Mouse (Mus musculus): ENCODE measurements around the gene Tob1. TPM values are rescaled to one million over a fixed set of nuclear protein-coding genes. Genes with fewer than 3 reads are reported as not detected.

The Tob1 gene
- polyA plus RNA-seq, 2 experiments, result 7.5 to 8.3 TPM

DNA sequence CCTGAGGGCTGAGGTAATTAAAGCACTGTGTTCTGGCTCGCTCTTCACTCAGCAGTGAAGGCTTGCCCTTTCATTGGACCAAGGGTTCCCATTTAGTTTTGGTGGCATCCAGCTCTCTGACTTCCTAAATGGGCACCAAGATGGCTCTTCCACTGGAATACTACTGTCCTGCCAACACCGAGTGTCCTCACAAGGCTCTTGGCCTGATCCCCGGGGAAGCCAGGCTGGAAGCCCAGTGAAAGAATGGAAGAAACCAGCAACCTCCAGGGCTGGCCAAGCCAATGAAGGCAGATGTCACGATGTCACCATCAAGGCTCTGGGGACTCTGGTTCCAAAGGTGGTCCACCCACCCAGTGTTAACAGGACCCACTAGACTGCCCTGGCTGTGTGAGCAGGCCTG is 28.5 kb upstream of the Tob1 start:
- DNase-seq (ENCODE audit: low read depth in 3 of 3, low spot score in 3 of 3) (no peak), ATAC-seq (ENCODE audit: insufficient read depth) (no peak)
- no peak overlapping the region for H3K4me2 ChIP-seq (ENCODE audit: low read depth)
- H3K27me3 ChIP-seq (ENCODE audit: control insufficient read depth, insufficient read depth, low read length), result no peaks in the 10 kb centered on the region; the same call in 1 of the 2 replicates
- no peak overlapping the region for H3K27ac ChIP-seq
- WGBS (ENCODE audit: insufficient replicate concordance), result 76% methylated on average over 4 of the region's 4 CpGs
- no peaks in the 10 kb centered on the region for H3K36me3 ChIP-seq (replicated peaks; ENCODE audit: control insufficient read depth, insufficient read depth, low read depth)
- H3K9me3 ChIP-seq (ENCODE audit: control insufficient read depth, low read length), result no peaks in the 10 kb centered on the region
- TF ChIP-seq CTCF (IDR thresholded peaks at IDR 0.05; ENCODE audit: low read depth), result no peak
- no peak for TF ChIP-seq EP300 (IDR thresholded peaks at IDR 0.05; ENCODE audit: low read depth)
- no peak overlapping the region for H3K9ac ChIP-seq (replicated peaks)
- no peak overlapping the region for H3K4me3 ChIP-seq (ENCODE audit: insufficient read depth in 1 of 2, low read depth in 2 of 2, low read length in 2 of 2)
- peaks cover 5 to 7% of the 10 kb centered on the region in 2 experiments; a peak in 3 of 4 replicates for H3K4me1 ChIP-seq (replicated peaks; ENCODE audit: control insufficient read depth in 2 of 2, insufficient read depth in 2 of 2, low read length in 1 of 2)

DNA sequence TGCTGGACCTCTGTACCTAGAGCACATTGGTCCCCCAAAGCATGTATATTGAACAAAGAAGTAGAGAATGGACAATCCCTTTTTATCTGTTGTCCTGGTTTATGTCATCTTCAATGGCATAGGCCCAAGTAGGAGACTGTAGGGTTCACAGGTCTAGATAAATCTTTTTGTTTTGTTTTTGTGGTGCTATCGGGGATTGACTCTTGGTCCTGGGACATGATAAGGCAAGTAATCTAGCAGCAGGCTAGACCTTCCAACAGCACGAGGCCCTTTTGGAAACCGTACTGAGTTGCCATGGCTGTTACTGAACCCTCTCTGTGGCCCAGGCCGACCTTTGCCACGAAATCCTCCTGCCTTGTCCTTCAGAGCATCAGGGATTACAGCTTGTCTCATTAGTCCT is 28.1 kb upstream of the Tob1 start:
- ATAC-seq (ENCODE audit: insufficient read depth) (no peak), DNase-seq (ENCODE audit: low read depth in 3 of 3, low spot score in 3 of 3) (no peak)
- Histone ChIP-seq H3K36me3 (replicated peaks; ENCODE audit: control insufficient read depth, insufficient read depth, low read depth) (no peaks in the 10 kb centered on the region), H3K9ac (replicated peaks) (no peak overlapping the region), H3K4me3 (ENCODE audit: insufficient read depth in 1 of 2, low read depth in 2 of 2, low read length in 2 of 2) (no peak overlapping the region), H3K27me3 (ENCODE audit: control insufficient read depth, insufficient read depth, low read length) (no peaks in the 10 kb centered on the region; the same call in 1 of the 2 replicates), H3K4me1 (replicated peaks; ENCODE audit: control insufficient read depth in 2 of 2, insufficient read depth in 2 of 2, low read length in 1 of 2) (peaks cover 5 to 7% of the 10 kb centered on the region in 2 experiments; a peak in 3 of 4 replicates), H3K9me3 (ENCODE audit: control insufficient read depth, low read length) (no peaks in the 10 kb centered on the region), H3K27ac (no peak overlapping the region), H3K4me2 (ENCODE audit: low read depth) (no peak overlapping the region)
- TF ChIP-seq CTCF (IDR thresholded peaks at IDR 0.05; ENCODE audit: low read depth) (no peak), EP300 (IDR thresholded peaks at IDR 0.05; ENCODE audit: low read depth) (no peak)
- 48% methylated on average over 5 of the region's 5 CpGs for WGBS (ENCODE audit: insufficient replicate concordance)

GRCm38 (mm10) chr11:94183671-94184070 is 27.6 kb upstream of the Tob1 start:
- ATAC-seq (ENCODE audit: insufficient read depth), result no peak
- no peak for TF ChIP-seq CTCF (IDR thresholded peaks at IDR 0.05; ENCODE audit: low read depth)
- TF ChIP-seq EP300 (IDR thresholded peaks at IDR 0.05; ENCODE audit: low read depth), result no peak
- H3K9ac ChIP-seq (replicated peaks), result no peak overlapping the region
- H3K27me3 ChIP-seq (ENCODE audit: control insufficient read depth, insufficient read depth, low read length), result no peaks in the 10 kb centered on the region; the same call in 1 of the 2 replicates
- H3K36me3 ChIP-seq (replicated peaks; ENCODE audit: control insufficient read depth, insufficient read depth, low read depth), result no peaks in the 10 kb centered on the region
- no peak overlapping the region for H3K27ac ChIP-seq
- DNase-seq (ENCODE audit: low read depth in 3 of 3, low spot score in 3 of 3), result no peak
- H3K4me3 ChIP-seq (ENCODE audit: insufficient read depth in 1 of 2, low read depth in 2 of 2, low read length in 2 of 2), result no peak overlapping the region
- H3K4me1 ChIP-seq (replicated peaks; ENCODE audit: control insufficient read depth in 2 of 2, insufficient read depth in 2 of 2, low read length in 1 of 2), result peaks cover 5 to 7% of the 10 kb centered on the region in 2 experiments; a peak in 3 of 4 replicates
- no peaks in the 10 kb centered on the region for H3K9me3 ChIP-seq (ENCODE audit: control insufficient read depth, low read length)
- no peak overlapping the region for H3K4me2 ChIP-seq (ENCODE audit: low read depth)
- 41% methylated on average over 2 of the region's 2 CpGs for WGBS (ENCODE audit: insufficient replicate concordance)

DNA sequence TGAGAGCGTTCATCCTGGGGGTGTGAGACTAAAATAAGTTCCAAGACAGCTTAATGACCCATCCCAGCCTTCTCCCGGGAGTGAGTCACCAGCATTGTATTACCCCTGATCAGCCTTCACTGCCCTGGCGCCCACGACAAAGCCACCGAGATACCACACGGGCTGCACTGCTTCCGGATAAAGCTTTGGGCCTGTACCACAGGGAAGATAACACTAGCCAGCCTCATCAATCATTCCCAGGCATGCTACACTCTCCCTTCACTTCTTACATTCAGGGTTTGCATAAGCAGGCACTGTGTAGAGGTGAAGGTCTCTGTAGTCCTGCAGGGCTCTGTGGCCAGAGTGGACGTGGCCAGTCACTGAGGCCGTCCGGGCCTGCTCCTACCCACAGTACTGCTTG is 21.7 kb upstream of the Tob1 start:
- Histone ChIP-seq H3K36me3 (replicated peaks; ENCODE audit: control insufficient read depth, insufficient read depth, low read depth) (no peaks in the 10 kb centered on the region), H3K9ac (replicated peaks) (no peak overlapping the region), H3K4me1 (replicated peaks; ENCODE audit: control insufficient read depth in 2 of 2, insufficient read depth in 2 of 2, low read length in 1 of 2) (peaks cover 0 to 11% of the 10 kb centered on the region in 2 experiments; a peak in 2 of 4 replicates), H3K4me3 (ENCODE audit: insufficient read depth in 1 of 2, low read depth in 2 of 2, low read length in 2 of 2) (no peak overlapping the region), H3K27me3 (ENCODE audit: control insufficient read depth, insufficient read depth, low read length) (no peaks in the 10 kb centered on the region), H3K4me2 (ENCODE audit: low read depth) (no peak overlapping the region), H3K9me3 (ENCODE audit: control insufficient read depth, low read length) (no peaks in the 10 kb centered on the region), H3K27ac (no peak overlapping the region)
- DNase-seq (ENCODE audit: low read depth in 3 of 3, low spot score in 3 of 3), result no peak
- ATAC-seq (ENCODE audit: insufficient read depth), result peak; percentile 18; the same call in 1 of the 2 replicates
- WGBS (ENCODE audit: insufficient replicate concordance), result 20% methylated on average over 10 of the region's 10 CpGs
- no peak for TF ChIP-seq EP300 (IDR thresholded peaks at IDR 0.05; ENCODE audit: low read depth)
- no peak for TF ChIP-seq CTCF (IDR thresholded peaks at IDR 0.05; ENCODE audit: low read depth)

GRCm38 (mm10) chr11:94190665-94191064 is 20.6 kb upstream of the Tob1 start:
- no peak for DNase-seq (ENCODE audit: low read depth in 3 of 3, low spot score in 3 of 3)
- Histone ChIP-seq H3K36me3 (replicated peaks; ENCODE audit: control insufficient read depth, insufficient read depth, low read depth) (no peaks in the 10 kb centered on the region), H3K4me3 (ENCODE audit: insufficient read depth in 1 of 2, low read depth in 2 of 2, low read length in 2 of 2) (no peak overlapping the region), H3K4me1 (replicated peaks; ENCODE audit: control insufficient read depth in 2 of 2, insufficient read depth in 2 of 2, low read length in 1 of 2) (peaks cover 0 to 11% of the 10 kb centered on the region in 2 experiments; a peak in 2 of 4 replicates), H3K27ac (no peak overlapping the region), H3K27me3 (ENCODE audit: control insufficient read depth, insufficient read depth, low read length) (no peaks in the 10 kb centered on the region), H3K9me3 (ENCODE audit: control insufficient read depth, low read length) (no peaks in the 10 kb centered on the region), H3K9ac (replicated peaks) (no peak overlapping the region), H3K4me2 (ENCODE audit: low read depth) (no peak overlapping the region)
- no peak for TF ChIP-seq EP300 (IDR thresholded peaks at IDR 0.05; ENCODE audit: low read depth)
- TF ChIP-seq CTCF (IDR thresholded peaks at IDR 0.05; ENCODE audit: low read depth), result no peak
- 68% methylated on average over 5 of the region's 5 CpGs for WGBS (ENCODE audit: insufficient replicate concordance)
- ATAC-seq (ENCODE audit: insufficient read depth), result no peak
